Mouse (Mus musculus) embryonic stem cell, embryonic (primary cell): ENCODE data around the gene Pou2f1.

ENCODE experiments used
- CTCF ChIA-PET, 4 experiments: fragments of 300-600 bp in 2 of 4; fragments of 350-600 bp in 2 of 4; sonication (Branson Sonifier 250); formaldehyde crosslinking; loops; one replicate each; lab custom pipeline; 2022; ENCODE audit warnings: inconsistent platforms in 2 of 4; lab: Charles Lee
- POLR2A ChIA-PET, 4 experiments: fragments of 300-600 bp in 2 of 4; fragments of 350-600 bp in 2 of 4; sonication (Branson Sonifier 250); formaldehyde crosslinking; loops; one replicate each; lab custom pipeline; 2022; ENCODE audit warnings: antibody characterized with exemption in 4 of 4, inconsistent platforms in 1 of 4; lab: Charles Lee

Pou2f1 gene

GRCm38 (mm10) chr1:165848417-165848816 is 154.1 kb downstream of the Pou2f1 start:
- POLR2A ChIA-PET, result interaction anchor here in 1 of 4 experiments (1.0 kb wide), 1 partner anchor 153 kb away, joined by 3 read pairs; no protein-coding TSS in a partner anchor
- CTCF ChIA-PET, result no interaction called here

GRCm38 (mm10) chr1:165845366-165845765 is 157.1 kb downstream of the Pou2f1 start:
- ChIA-PET CTCF (interaction anchor here in 2 of 4 experiments (1.0 to 1.1 kb wide), 2 partner anchors 8 to 11 kb away, joined by 3 to 4 read pairs (median 3); no protein-coding TSS in a partner anchor), POLR2A (interaction anchor here in 1 of 4 experiments (1.0 to 3.8 kb wide), 4 partner anchors 9 to 22 kb away, joined by 3 to 18 read pairs (median 4); no protein-coding TSS in a partner anchor)

GRCm38 (mm10) chr1:165844956-165845355 is 157.5 kb downstream of the Pou2f1 start:
- CTCF ChIA-PET, result interaction anchor here in 3 of 4 experiments (0.6 to 1.4 kb wide), 4 partner anchors 9 to 125 kb away, joined by 3 to 5 read pairs (median 3); no protein-coding TSS in a partner anchor
- POLR2A ChIA-PET, result interaction anchor here in 2 of 4 experiments (0.6 to 3.8 kb wide), 5 partner anchors 9 to 66 kb away, joined by 3 to 18 read pairs (median 3); no protein-coding TSS in a partner anchor

- POLR2A ChIA-PET, result interaction anchor here in 3 of 4 experiments (0.6 to 3.8 kb wide), 4 partner anchors 10 to 67 kb away, joined by 3 to 18 read pairs (median 4); no protein-coding TSS in a partner anchor
- CTCF ChIA-PET, result interaction anchor here in 3 of 4 experiments (0.6 to 1.4 kb wide), 4 partner anchors 9 to 125 kb away, joined by 3 to 5 read pairs (median 3); no protein-coding TSS in a partner anchor
Measured at GRCm38 (mm10) chr1:165844466-165844951, 158.0 kb downstream of the Pou2f1 start.

GRCm38 (mm10) chr1:165843586-165843985 is 158.9 kb downstream of the Pou2f1 start:
- CTCF ChIA-PET, result interaction anchor here in 1 of 4 experiments (1.3 to 1.4 kb wide), 2 partner anchors 10 to 63 kb away, joined by 3 to 5 read pairs; no protein-coding TSS in a partner anchor
- POLR2A ChIA-PET, result interaction anchor here in 2 of 4 experiments (0.7 to 1.7 kb wide), 4 partner anchors 10 to 64 kb away, joined by 3 to 4 read pairs (median 4); no protein-coding TSS in a partner anchor

- POLR2A ChIA-PET, result interaction anchor here in 1 of 4 experiments (0.7 to 1.4 kb wide), 2 partner anchors 62 to 91 kb away, joined by 4 read pairs; no protein-coding TSS in a partner anchor
- CTCF ChIA-PET, result interaction anchor here in 2 of 4 experiments (0.7 to 2.2 kb wide), 3 partner anchors 11 to 1382 kb away, joined by 3 to 11 read pairs (median 6); no protein-coding TSS in a partner anchor
Measured at GRCm38 (mm10) chr1:165842170-165842569, 160.3 kb downstream of the Pou2f1 start.

GRCm38 (mm10) chr1:165840548-165841230 is 161.8 kb downstream of the Pou2f1 start:
- ChIA-PET POLR2A (interaction anchor here in 1 of 4 experiments (0.9 kb wide), 1 partner anchor 56 kb away, joined by 4 read pairs; no protein-coding TSS in a partner anchor), CTCF (interaction anchor here in 2 of 4 experiments (1.0 to 2.2 kb wide), 3 partner anchors 13 to 61 kb away, joined by 3 to 6 read pairs (median 6); no protein-coding TSS in a partner anchor)

- ChIA-PET CTCF (no interaction called here), POLR2A (interaction anchor here in 1 of 4 experiments (0.6 kb wide), 1 partner anchor 1941 kb away, joined by 3 read pairs; no protein-coding TSS in a partner anchor)
Measured at GRCm38 (mm10) chr1:165839201-165839600, 163.3 kb downstream of the Pou2f1 start.

GRCm38 (mm10) chr1:165837546-165837945 is 164.9 kb downstream of the Pou2f1 start:
- POLR2A ChIA-PET, result no interaction called here
- CTCF ChIA-PET, result interaction anchor here in 1 of 4 experiments (1.0 kb wide), 1 partner anchor 57 kb away, joined by 3 read pairs; no protein-coding TSS in a partner anchor

GRCm38 (mm10) chr1:165836461-165836860 is 166.0 kb downstream of the Pou2f1 start:
- POLR2A ChIA-PET, result interaction anchor here in 3 of 4 experiments (0.6 to 1.4 kb wide), 3 partner anchors 45 to 425 kb away, joined by 3 to 5 read pairs (median 3); no protein-coding TSS in a partner anchor

GRCm38 (mm10) chr1:165834633-165834975 is 167.9 kb downstream of the Pou2f1 start:
- CTCF ChIA-PET, result interaction anchor here in 1 of 4 experiments (0.6 kb wide), 1 partner anchor 374 kb away, joined by 3 read pairs; the partner anchor contains the start of genes Dcaf6 and Mpc2

More at GRCm38 (mm10) chr1:165836461-165836860, 166.0 kb downstream of the Pou2f1 start:
- CTCF ChIA-PET, result interaction anchor here in 1 of 4 experiments (1.0 kb wide), 1 partner anchor 56 kb away, joined by 3 read pairs; no protein-coding TSS in a partner anchor

GRCm38 (mm10) chr1:165833910-165834632 is 168.4 kb downstream of the Pou2f1 start:
- POLR2A ChIA-PET, result interaction anchor here in 1 of 4 experiments (0.7 to 1.6 kb wide), 5 partner anchors 9 to 118 kb away, joined by 3 to 6 read pairs (median 3); no protein-coding TSS in a partner anchor
- CTCF ChIA-PET, result interaction anchor here in 1 of 4 experiments (0.6 kb wide), 2 partner anchors 64 to 374 kb away, joined by 3 read pairs; partner anchors contain the start of genes Dcaf6 and Mpc2

More at GRCm38 (mm10) chr1:165834633-165834975, 167.9 kb downstream of the Pou2f1 start:
- POLR2A ChIA-PET, result interaction anchor here in 1 of 4 experiments (0.7 to 1.3 kb wide), 2 partner anchors 9 to 117 kb away, joined by 3 to 4 read pairs; no protein-coding TSS in a partner anchor

- ChIA-PET POLR2A (interaction anchor here in 1 of 4 experiments (0.7 to 1.6 kb wide), 4 partner anchors 8 to 92 kb away, joined by 3 to 6 read pairs (median 4); no protein-coding TSS in a partner anchor), CTCF (interaction anchor here in 2 of 4 experiments (0.6 to 1.6 kb wide), 2 partner anchors 53 to 65 kb away, joined by 3 to 4 read pairs; no protein-coding TSS in a partner anchor)
Measured at GRCm38 (mm10) chr1:165833244-165833643, 169.2 kb downstream of the Pou2f1 start.

- CTCF ChIA-PET, result no interaction called here
- POLR2A ChIA-PET, result no interaction called here
Measured at GRCm38 (mm10) chr1:165829890-165830289, 172.6 kb downstream of the Pou2f1 start.

GRCm38 (mm10) chr1:165828615-165829014 is 173.9 kb downstream of the Pou2f1 start:
- ChIA-PET POLR2A (no interaction called here), CTCF (no interaction called here)

- POLR2A ChIA-PET, result interaction anchor here in 1 of 4 experiments (0.5 kb wide), 1 partner anchor 16 kb away, joined by 4 read pairs; no protein-coding TSS in a partner anchor
- CTCF ChIA-PET, result no interaction called here
Measured at GRCm38 (mm10) chr1:165828173-165828572, 174.3 kb downstream of the Pou2f1 start.

- CTCF ChIA-PET, result no interaction called here
Measured at GRCm38 (mm10) chr1:165822031-165822430, 180.4 kb downstream of the Pou2f1 start.

More at GRCm38 (mm10) chr1:165822031-165822430, 180.4 kb downstream of the Pou2f1 start:
- POLR2A ChIA-PET, result no interaction called here
